Mouse (Mus musculus) CD8-positive naive resting alpha-beta T cell, adult 2 months (primary cell): Measurements from ENCODE around the gene Gtf3c2.
A peak's percentile ranks its signal among the peaks of the same experiment; 100 is the strongest.

Experiments
- DNase-seq, 2 experiments: peaks; one replicate each; pipeline ENCODE4 v3.0.0; 2022; ENCODE audit warnings: low read depth in 2 of 2, low spot score in 2 of 2

Gtf3c2 gene

GRCm38 (mm10) chr5:31198616-31199320 lies 18.8 kb upstream of the Gtf3c2 start:
- DNase-seq = no peak

DNA sequence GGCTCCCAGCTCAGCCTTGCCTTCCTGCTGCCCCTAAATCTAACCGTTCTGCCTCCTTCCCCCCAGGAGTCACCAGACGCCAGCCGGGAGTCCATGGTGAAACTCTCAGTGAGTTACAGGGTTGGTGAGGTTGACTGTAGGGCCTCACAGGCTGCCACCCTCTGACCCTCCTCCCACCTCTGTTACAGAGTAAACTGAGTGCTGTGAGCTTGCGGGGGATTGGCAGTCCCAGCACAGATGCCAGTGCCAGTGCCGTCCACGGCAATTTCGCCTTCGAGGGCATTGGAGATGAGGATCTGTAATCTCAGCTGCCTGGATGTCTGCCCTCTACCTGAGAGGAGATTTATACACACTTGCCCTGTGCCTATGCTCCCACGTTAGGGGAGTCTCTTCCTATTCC lies 18.2 kb upstream of the Gtf3c2 start:
- no peak for DNase-seq

DNA sequence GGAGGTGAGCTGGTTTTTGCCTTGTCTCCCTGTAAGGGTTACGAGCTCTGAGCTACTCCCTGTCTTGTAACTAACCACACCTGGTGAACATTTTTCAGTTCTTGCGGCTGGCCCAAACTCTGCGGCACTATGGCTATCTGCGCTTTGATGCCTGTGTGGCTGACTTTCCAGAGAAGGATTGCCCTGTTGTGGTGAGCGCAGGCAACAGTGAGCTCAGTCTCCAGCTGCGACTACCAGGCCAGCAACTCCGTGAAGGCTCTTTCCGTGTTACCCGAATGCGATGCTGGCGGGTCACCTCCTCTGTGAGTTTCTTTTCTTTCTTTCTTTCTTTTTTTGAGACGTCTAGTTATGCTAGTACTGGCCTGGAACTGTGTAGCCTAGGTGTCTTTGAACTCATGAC lies 17.1 kb upstream of the Gtf3c2 start:
- DNase-seq = no peak

DNA sequence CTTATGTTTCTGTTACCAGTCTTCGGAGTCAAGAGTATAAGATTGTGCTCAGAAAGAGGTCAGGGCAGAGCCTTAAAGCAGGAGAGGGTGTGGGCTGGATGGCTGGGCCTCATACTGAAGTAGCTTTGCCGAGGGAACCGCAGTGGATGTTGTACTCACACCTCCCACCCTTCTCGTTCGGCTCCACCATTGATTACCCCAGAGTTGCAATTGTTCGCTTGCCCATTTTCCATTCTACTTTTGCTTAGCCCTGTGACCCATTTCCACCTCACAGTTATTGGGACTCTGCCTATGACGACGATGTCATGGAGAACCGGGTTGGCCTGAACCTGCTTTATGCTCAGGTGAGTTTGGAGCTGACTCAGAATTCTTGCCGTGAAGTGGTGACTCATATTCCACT lies 16.3 kb upstream of the Gtf3c2 start:
- no peak for DNase-seq

GRCm38 (mm10) chr5:31195671-31196070 lies 15.7 kb upstream of the Gtf3c2 start:
- no peak for DNase-seq

GRCm38 (mm10) chr5:31194486-31195485 lies 14.8 kb upstream of the Gtf3c2 start:
- DNase-seq = no peak

- DNase-seq = no peak
Measured at GRCm38 (mm10) chr5:31193631-31194281, 13.8 kb upstream of the Gtf3c2 start.

GRCm38 (mm10) chr5:31192939-31193630 lies 13.1 kb upstream of the Gtf3c2 start, which contains the start of the genes Snx17 and Eif2b4:
Gene Snx17, plus strand, starts transcription at chr5:31193227.
Gene Eif2b4, minus strand, starts transcription at chr5:31193430.
- peak; percentile 99 for DNase-seq

- no peak for DNase-seq
Measured at GRCm38 (mm10) chr5:31192045-31192938, 12.3 kb upstream of the Gtf3c2 start.

- no peak for DNase-seq
Measured at GRCm38 (mm10) chr5:31190201-31190600, 10.3 kb upstream of the Gtf3c2 start.

DNA sequence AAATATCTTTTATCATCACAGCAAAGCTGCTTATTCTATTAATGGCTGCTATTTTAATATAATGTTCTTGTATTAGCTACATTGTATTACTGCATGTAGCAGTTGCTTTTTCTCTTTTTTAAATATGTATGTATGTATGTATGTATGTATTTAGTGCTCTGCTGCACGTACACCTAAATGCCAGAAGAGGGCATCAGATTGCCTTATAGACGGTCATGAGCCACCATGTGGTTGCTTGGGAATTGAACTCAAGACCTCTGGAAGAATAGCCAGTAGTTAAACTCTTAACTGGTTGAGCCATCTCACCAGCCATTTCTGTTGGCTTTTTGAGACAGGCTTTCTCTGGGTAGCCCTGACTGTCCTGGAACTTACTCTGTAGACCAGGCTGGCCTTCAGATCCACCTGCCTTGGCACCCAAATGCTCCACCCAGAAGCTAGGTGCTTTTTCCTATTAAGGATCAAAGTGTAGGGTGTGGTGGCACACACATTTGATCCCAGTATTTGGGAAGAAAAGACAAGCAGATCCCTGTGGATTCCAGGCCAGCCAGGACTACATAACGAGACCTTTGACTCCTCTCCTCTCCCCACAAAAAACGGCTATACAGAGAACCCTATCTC lies 8.4 kb upstream of the Gtf3c2 start:
- no peak for DNase-seq

GRCm38 (mm10) chr5:31183678-31184077 lies 3.7 kb upstream of the Gtf3c2 start:
- no peak for DNase-seq

GRCm38 (mm10) chr5:31181183-31181770 lies 1.3 kb upstream of the Gtf3c2 start:
- DNase-seq = no peak

- DNase-seq = no peak
Measured at GRCm38 (mm10) chr5:31179301-31179765, 611 bp downstream of the Gtf3c2 start.

GRCm38 (mm10) chr5:31168630-31169029 lies 11.3 kb downstream of the Gtf3c2 start:
- no peak for DNase-seq

GRCm38 (mm10) chr5:31164878-31165277 lies 15.1 kb downstream of the Gtf3c2 start:
- no peak for DNase-seq

DNA sequence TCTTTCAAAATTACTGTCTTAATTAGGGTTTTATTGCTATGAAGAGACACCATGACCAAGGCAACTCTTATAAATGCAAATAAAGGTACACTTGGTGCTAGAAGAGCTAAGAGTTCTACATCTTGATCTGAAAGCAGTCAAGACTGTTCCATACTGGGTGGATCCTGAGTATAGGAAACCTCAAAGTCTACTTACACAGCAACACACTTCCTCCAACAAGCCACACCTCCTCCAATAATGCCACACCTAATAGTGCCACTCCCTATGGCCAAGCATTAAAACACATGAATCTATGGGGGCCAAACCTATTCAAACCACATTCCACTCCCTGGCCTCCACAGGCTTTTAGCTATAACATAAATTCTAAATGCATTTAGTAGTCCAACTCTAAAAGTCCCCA lies 17.5 kb downstream of the Gtf3c2 start:
- DNase-seq = no peak

GRCm38 (mm10) chr5:31154152-31154553 lies 25.8 kb downstream of the Gtf3c2 start, which contains the start of gene Mpv17:
Gene Mpv17, minus strand, starts transcription at chr5:31154251.
- DNase-seq = peak; percentile 41 to 57
